Mouse (Mus musculus): ENCODE results near the gene Igf1r. TPM values are rescaled to one million over a fixed set of nuclear protein-coding genes. Genes with fewer than 3 reads are reported as not detected.

Igf1r gene
- total and polyA plus RNA-seq, 2 experiments from 2014 or later, result 12.1 to 40.3 TPM

- WGBS, result 89% methylated on average over 9 of the region's 9 CpGs
- no peak overlapping the region for H3K4me2 ChIP-seq (ENCODE audit: low read depth, low read length, poor library complexity, severe bottlenecking)
- H3K4me1 ChIP-seq (ENCODE audit: insufficient read depth, low read length), result no peaks in the 10 kb centered on the region
- H3K27me3 ChIP-seq (ENCODE audit: insufficient read depth, low read length), result no peaks in the 10 kb centered on the region
- no peak for DNase-seq (ENCODE audit: low spot score)
- no peak overlapping the region for H3K27ac ChIP-seq (ENCODE audit: low read depth, low read length)
- no peaks in the 10 kb centered on the region for H3K9me3 ChIP-seq (ENCODE audit: low read length)
- H3K4me3 ChIP-seq (ENCODE audit: low read depth, low read length), result no peak overlapping the region
- ATAC-seq (ENCODE audit: low FRiP score), result no peak
- H3K9ac ChIP-seq (replicated peaks; ENCODE audit: low read length, poor library complexity, severe bottlenecking), result no peak overlapping the region
- TF ChIP-seq CTCF (IDR thresholded peaks at IDR 0.05), result no peak
- H3K36me3 ChIP-seq (ENCODE audit: insufficient read depth, low read length), result no peaks in the 10 kb centered on the region
These were observed 8.8 kb upstream of the Igf1r start for GRCm38 (mm10) chr7:67943805-67944204.

GRCm38 (mm10) chr7:67946901-67947300, 5.7 kb upstream of the Igf1r start:
- H3K9me3 ChIP-seq (ENCODE audit: low read length), result no peaks in the 10 kb centered on the region
- DNase-seq (ENCODE audit: low spot score) (no peak), ATAC-seq (ENCODE audit: low FRiP score) (no peak)
- no peak overlapping the region for H3K27ac ChIP-seq (ENCODE audit: low read depth, low read length)
- H3K36me3 ChIP-seq (ENCODE audit: insufficient read depth, low read length), result no peaks in the 10 kb centered on the region
- WGBS, result 87% methylated on average over 1 of the region's 1 CpGs
- H3K4me3 ChIP-seq (ENCODE audit: low read depth, low read length), result no peak overlapping the region
- no peak overlapping the region for H3K9ac ChIP-seq (replicated peaks; ENCODE audit: low read length, poor library complexity, severe bottlenecking)
- H3K4me1 ChIP-seq (ENCODE audit: insufficient read depth, low read length), result no peaks in the 10 kb centered on the region
- no peaks in the 10 kb centered on the region for H3K27me3 ChIP-seq (ENCODE audit: insufficient read depth, low read length)
- H3K4me2 ChIP-seq (ENCODE audit: low read depth, low read length, poor library complexity, severe bottlenecking), result no peak overlapping the region
- no peak for TF ChIP-seq CTCF (IDR thresholded peaks at IDR 0.05)

GRCm38 (mm10) chr7:67950346-67950814, 2.2 kb upstream of the Igf1r start:
- Histone ChIP-seq H3K4me3 (ENCODE audit: low read depth, low read length) (peak overlapping the region; percentile 92), H3K9me3 (ENCODE audit: low read length) (no peaks in the 10 kb centered on the region), H3K36me3 (ENCODE audit: insufficient read depth, low read length) (no peaks in the 10 kb centered on the region), H3K4me1 (ENCODE audit: insufficient read depth, low read length) (peaks cover 5% of the 10 kb centered on the region; the same call in 1 of the 2 replicates), H3K27ac (ENCODE audit: low read depth, low read length) (peak overlapping the region; percentile 94), H3K9ac (replicated peaks; ENCODE audit: low read length, poor library complexity, severe bottlenecking) (peak overlapping the region; percentile 72), H3K4me2 (ENCODE audit: low read depth, low read length, poor library complexity, severe bottlenecking) (peak overlapping the region; percentile 99), H3K27me3 (ENCODE audit: insufficient read depth, low read length) (no peaks in the 10 kb centered on the region)
- DNase-seq (ENCODE audit: low spot score), result no peak
- ATAC-seq (ENCODE audit: low FRiP score), result 0 out of 2 replicates have a peak, but pooled peaks have one; percentile 0
- no peak for TF ChIP-seq CTCF (IDR thresholded peaks at IDR 0.05)
- under 1% methylated on average over 23 of the region's 24 CpGs for WGBS

GRCm38 (mm10) chr7:67950815-67951531, 1.7 kb upstream of the Igf1r start:
- DNase-seq (ENCODE audit: low spot score) (peak; percentile 87), ATAC-seq (ENCODE audit: low FRiP score) (peak; percentile 77)
- TF ChIP-seq CTCF (IDR thresholded peaks at IDR 0.05), result peak; percentile 84
- H3K4me3 ChIP-seq (ENCODE audit: low read depth, low read length), result peak overlapping the region; percentile 92
- no peaks in the 10 kb centered on the region for H3K27me3 ChIP-seq (ENCODE audit: insufficient read depth, low read length)
- H3K9ac ChIP-seq (replicated peaks; ENCODE audit: low read length, poor library complexity, severe bottlenecking), result peak overlapping the region; percentile 72
- no peaks in the 10 kb centered on the region for H3K36me3 ChIP-seq (ENCODE audit: insufficient read depth, low read length)
- H3K4me1 ChIP-seq (ENCODE audit: insufficient read depth, low read length), result peaks cover 8% of the 10 kb centered on the region; the same call in 1 of the 2 replicates
- under 1% methylated on average over 57 of the region's 71 CpGs for WGBS
- H3K4me2 ChIP-seq (ENCODE audit: low read depth, low read length, poor library complexity, severe bottlenecking), result peak overlapping the region; percentile 99
- H3K9me3 ChIP-seq (ENCODE audit: low read length), result no peaks in the 10 kb centered on the region
- peak overlapping the region; percentile 94 for H3K27ac ChIP-seq (ENCODE audit: low read depth, low read length)

GRCm38 (mm10) chr7:67951532-67952035, 1.0 kb upstream of the Igf1r start:
- peak; percentile 91 for ATAC-seq (ENCODE audit: low FRiP score)
- Histone ChIP-seq H3K27me3 (ENCODE audit: insufficient read depth, low read length) (no peaks in the 10 kb centered on the region), H3K9ac (replicated peaks; ENCODE audit: low read length, poor library complexity, severe bottlenecking) (peak overlapping the region; percentile 72), H3K27ac (ENCODE audit: low read depth, low read length) (peak overlapping the region; percentile 94), H3K36me3 (ENCODE audit: insufficient read depth, low read length) (no peaks in the 10 kb centered on the region), H3K4me3 (ENCODE audit: low read depth, low read length) (peak overlapping the region; percentile 92), H3K4me1 (ENCODE audit: insufficient read depth, low read length) (peaks cover 8% of the 10 kb centered on the region; the same call in 1 of the 2 replicates), H3K4me2 (ENCODE audit: low read depth, low read length, poor library complexity, severe bottlenecking) (peak overlapping the region; percentile 99), H3K9me3 (ENCODE audit: low read length) (no peaks in the 10 kb centered on the region)
- TF ChIP-seq CTCF (IDR thresholded peaks at IDR 0.05), result no peak
- 0% methylated on average over 51 of the region's 73 CpGs for WGBS
- peak; percentile 97 for DNase-seq (ENCODE audit: low spot score)
